Mouse (Mus musculus) forebrain, embryonic 10.5 days (tissue): ENCODE data around the gene Itfg1. TPM values are rescaled to one million over a fixed set of nuclear protein-coding genes. Genes with fewer than 3 reads are reported as not detected.
A peak's percentile ranks its signal among the peaks of the same experiment; 100 is the strongest.
"Not testable (repeated sequence)": the region's sequence is repeated elsewhere in the genome, so short reads cannot be mapped to it uniquely, and the experiment has no call there.

Source experiments
- DNase-seq: peaks from one replicate; pipeline ENCODE4 v3.0.0-alpha.2; 2017; ENCODE audit warnings: low spot score; ENCODE audit errors: extremely low spot score
- H3K27ac ChIP-seq: fragments of 300-500 bp; sonication (generic); 2 replicates; pipeline ENCODE4 v1.5.1; 2016; ENCODE audit warnings: mild to moderate bottlenecking
- H3K27me3 ChIP-seq: fragments of 300-500 bp; sonication (generic); 2 replicates; pipeline ENCODE4 v1.6.1; 2016; ENCODE audit warnings: mild to moderate bottlenecking; ENCODE audit not compliant: poor library complexity, severe bottlenecking
- H3K36me3 ChIP-seq: fragments of 300-500 bp; sonication (generic); replicated peaks from 2 replicates; pipeline ENCODE4 v1.6.1; 2016; ENCODE audit warnings: mild to moderate bottlenecking, moderate library complexity
- H3K4me1 ChIP-seq: fragments of 300-500 bp; sonication (generic); 2 replicates; pipeline ENCODE4 v1.6.1; 2016
- H3K4me3 ChIP-seq: fragments of 300-500 bp; sonication (generic); 2 replicates; pipeline ENCODE4 v1.5.1; 2016; ENCODE audit warnings: mild to moderate bottlenecking, moderate library complexity
- H3K9me3 ChIP-seq: fragments of 300-500 bp; sonication (generic); 2 replicates; pipeline ENCODE4 v1.6.1; 2016; ENCODE audit warnings: mild to moderate bottlenecking, moderate library complexity
- WGBS: fragments of 180-500 bp; shearing (Covaris S2); methylation state at CpG from one replicate; pipeline ENCODE4 v1.1.7; 2016; 5-methylcytosine and 5-hydroxymethylcytosine counted together
- polyA plus RNA-seq: library from polyadenylated mRNA; unstranded; fragments of >200 nt; fragmentation: Nextera tagmentation; extraction: Ambion mirVana; gene quantifications from 2 replicates; pipeline ENCODE4 v1.2.1, GENCODE M21; 2016

The Itfg1 gene
- polyA plus RNA-seq, 1 experiment from 2014 or later: 58.4 TPM

DNA sequence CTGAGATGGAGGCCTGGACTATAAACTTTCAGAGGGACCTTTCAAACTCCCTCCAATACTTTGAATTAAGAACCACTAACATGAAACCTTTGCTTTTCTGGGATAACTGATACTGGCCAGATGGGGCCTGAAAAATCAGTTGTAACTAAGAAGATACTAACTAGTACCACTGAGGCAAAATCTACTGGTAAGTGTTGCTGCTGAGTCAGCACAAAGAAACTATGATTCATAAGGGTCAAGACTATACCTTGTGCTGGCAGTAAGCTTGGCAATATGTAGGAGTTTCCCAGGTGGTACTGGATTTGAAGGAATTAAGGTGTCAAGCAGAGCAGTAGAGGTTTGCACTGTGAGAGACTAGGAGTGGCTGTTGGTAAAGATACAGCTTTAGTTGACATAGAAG is 27.1 kb downstream of the Itfg1 start:
- DNase-seq: no peak
- H3K4me1 ChIP-seq: no peaks in the 10 kb centered on the region
- no peaks in the 10 kb centered on the region for H3K27me3 ChIP-seq
- H3K36me3 ChIP-seq: peaks cover 27% of the 10 kb centered on the region
- H3K4me3 ChIP-seq: no peak overlapping the region
- peaks cover 7% of the 10 kb centered on the region; the same call in 1 of the 2 replicates for H3K9me3 ChIP-seq
- no peak overlapping the region for H3K27ac ChIP-seq

- Histone ChIP-seq H3K27me3 (no peaks in the 10 kb centered on the region), H3K4me1 (no peaks in the 10 kb centered on the region), H3K27ac (no peak overlapping the region), H3K36me3 (peaks cover 27% of the 10 kb centered on the region), H3K9me3 (no peaks in the 10 kb centered on the region), H3K4me3 (no peak overlapping the region)
- DNase-seq: no peak
- 88% methylated on average over 1 of the region's 1 CpGs for WGBS
Measured at GRCm38 (mm10) chr8:85801408-85801807, 39.3 kb downstream of the Itfg1 start.

DNA sequence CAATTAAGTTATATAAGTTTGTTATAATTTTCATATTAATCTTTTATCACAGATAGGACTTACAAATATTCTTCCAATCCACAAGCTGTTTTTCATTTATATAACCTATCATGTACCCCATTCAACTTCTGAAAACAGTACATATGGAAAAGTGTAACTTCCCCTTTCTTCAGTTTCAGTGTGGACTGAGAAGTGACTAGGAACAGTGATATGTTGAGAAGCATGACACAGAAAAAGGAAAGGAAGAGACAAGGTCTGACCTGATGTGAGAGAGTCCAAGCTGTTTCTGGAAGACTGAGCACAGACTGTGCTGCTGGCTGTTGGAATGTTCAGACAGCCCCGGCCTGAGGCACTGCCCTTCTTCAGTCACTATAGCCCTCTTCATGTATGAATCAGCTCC is 40.6 kb downstream of the Itfg1 start:
- no peaks in the 10 kb centered on the region for H3K27me3 ChIP-seq
- H3K27ac ChIP-seq: no peak overlapping the region
- 91% methylated on average over 1 of the region's 1 CpGs for WGBS
- no peak for DNase-seq
- H3K4me1 ChIP-seq: no peaks in the 10 kb centered on the region
- H3K4me3 ChIP-seq: no peak overlapping the region
- no peaks in the 10 kb centered on the region for H3K9me3 ChIP-seq
- H3K36me3 ChIP-seq: peaks cover 33% of the 10 kb centered on the region

DNA sequence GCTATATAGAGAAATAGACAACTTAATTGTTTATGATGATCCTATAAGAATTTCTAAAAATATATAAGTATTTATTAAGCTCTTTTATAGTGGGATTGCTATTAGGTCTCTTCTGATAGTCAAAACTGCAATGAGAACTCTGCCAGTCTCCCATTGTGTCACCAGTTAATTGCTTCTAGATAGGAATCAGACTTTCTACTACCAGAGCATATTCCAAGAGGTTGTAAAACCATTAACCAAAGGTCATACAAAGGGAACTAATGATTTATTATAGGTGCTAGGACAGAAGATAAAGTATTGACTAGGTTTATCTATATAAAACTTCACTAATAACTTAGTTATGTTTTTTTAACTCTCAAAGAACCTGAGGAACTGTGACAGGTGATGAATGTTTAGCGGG is 44.3 kb downstream of the Itfg1 start:
- H3K36me3 ChIP-seq: peaks cover 44% of the 10 kb centered on the region
- H3K27me3 ChIP-seq, H3K27ac ChIP-seq, DNase-seq, H3K4me3 ChIP-seq, H3K4me1 ChIP-seq, H3K9me3 ChIP-seq: not testable (repeated sequence)
- WGBS: 100% methylated on average over 1 of the region's 1 CpGs

DNA sequence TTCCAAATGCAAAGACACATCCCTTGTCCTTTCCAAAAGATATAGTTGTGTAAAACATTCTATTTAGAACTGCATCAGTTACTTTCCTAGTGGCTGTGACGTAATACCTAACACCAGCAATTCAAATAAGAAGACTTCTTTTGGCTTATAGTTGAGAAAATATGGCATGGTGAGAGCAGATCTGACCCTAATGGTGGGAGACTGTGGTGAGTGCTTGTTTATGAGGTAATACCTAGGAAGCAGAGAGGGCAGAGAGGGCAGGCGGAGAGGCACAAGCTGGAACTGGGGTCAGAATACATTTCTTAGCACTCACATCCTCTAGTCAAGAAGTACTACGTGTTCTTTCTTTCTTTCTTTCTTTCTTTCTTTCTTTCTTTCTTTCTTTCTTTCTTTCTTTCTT is 52.4 kb downstream of the Itfg1 start:
- H3K27me3 ChIP-seq: no peaks in the 10 kb centered on the region
- DNase-seq: no peak
- peaks cover 7% of the 10 kb centered on the region; the same call in 1 of the 2 replicates for H3K4me1 ChIP-seq
- peaks cover 9% of the 10 kb centered on the region for H3K36me3 ChIP-seq
- 89% methylated on average over 3 of the region's 3 CpGs for WGBS
- H3K9me3 ChIP-seq: no peaks in the 10 kb centered on the region
- no peak overlapping the region for H3K27ac ChIP-seq
- H3K4me3 ChIP-seq: no peak overlapping the region

- H3K9me3 ChIP-seq: no peaks in the 10 kb centered on the region
- H3K4me3 ChIP-seq: no peak overlapping the region
- H3K27me3 ChIP-seq: no peaks in the 10 kb centered on the region
- DNase-seq: no peak
- H3K27ac ChIP-seq: no peak overlapping the region
- H3K4me1 ChIP-seq: peaks cover 7% of the 10 kb centered on the region; the same call in 1 of the 2 replicates
- peaks cover 4% of the 10 kb centered on the region for H3K36me3 ChIP-seq
- WGBS: 90% methylated on average over 3 of the region's 4 CpGs
Measured at GRCm38 (mm10) chr8:85787909-85788308, 52.8 kb downstream of the Itfg1 start.

GRCm38 (mm10) chr8:85785506-85785905 is 55.2 kb downstream of the Itfg1 start:
- Histone ChIP-seq H3K27ac (no peak overlapping the region), H3K36me3 (no peaks in the 10 kb centered on the region), H3K4me1 (peaks cover 16% of the 10 kb centered on the region), H3K9me3 (no peaks in the 10 kb centered on the region), H3K4me3 (no peak overlapping the region), H3K27me3 (no peaks in the 10 kb centered on the region)
- WGBS: 70% methylated on average over 1 of the region's 1 CpGs
- no peak for DNase-seq

DNA sequence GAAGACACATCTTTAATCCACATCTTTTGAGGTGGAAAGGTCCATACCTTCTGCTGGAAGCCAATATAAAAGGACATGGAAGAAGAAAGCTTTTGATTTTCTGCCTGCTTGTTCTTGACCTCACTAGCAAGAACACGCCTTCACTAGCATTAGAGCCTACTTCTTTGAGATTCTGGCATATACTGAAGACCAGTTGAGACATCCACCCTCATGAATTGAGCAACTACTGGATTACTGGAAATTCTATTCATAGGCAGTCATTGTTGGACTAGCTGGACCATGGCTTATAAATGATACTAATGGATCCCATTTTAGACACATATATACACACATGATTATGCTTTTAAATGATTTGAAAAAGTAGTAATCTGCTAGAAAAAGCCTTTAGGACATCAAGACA is 56.9 kb downstream of the Itfg1 start:
- no peaks in the 10 kb centered on the region for H3K27me3 ChIP-seq
- no peak overlapping the region for H3K27ac ChIP-seq
- no peaks in the 10 kb centered on the region for H3K9me3 ChIP-seq
- 95% methylated on average over 1 of the region's 1 CpGs for WGBS
- H3K4me1 ChIP-seq: peaks cover 25% of the 10 kb centered on the region
- DNase-seq: no peak
- H3K36me3 ChIP-seq: no peaks in the 10 kb centered on the region
- no peak overlapping the region for H3K4me3 ChIP-seq

- WGBS: 40% methylated on average over 3 of the region's 3 CpGs
- Histone ChIP-seq H3K9me3 (no peaks in the 10 kb centered on the region), H3K27me3 (no peaks in the 10 kb centered on the region), H3K27ac (no peak overlapping the region), H3K4me3 (no peak overlapping the region), H3K36me3 (peaks cover 5% of the 10 kb centered on the region; the same call in 1 of the 2 replicates), H3K4me1 (peaks cover 18% of the 10 kb centered on the region)
- DNase-seq: peak; percentile 53
Measured at GRCm38 (mm10) chr8:85780091-85780490, 60.6 kb downstream of the Itfg1 start.

GRCm38 (mm10) chr8:85745053-85745452 is 95.7 kb downstream of the Itfg1 start:
- DNase-seq: no peak
- Histone ChIP-seq H3K9me3 (no peaks in the 10 kb centered on the region), H3K4me3 (no peak overlapping the region), H3K27ac (no peak overlapping the region), H3K36me3 (peaks cover 10% of the 10 kb centered on the region; the same call in 1 of the 2 replicates), H3K27me3 (no peaks in the 10 kb centered on the region), H3K4me1 (no peaks in the 10 kb centered on the region)
- WGBS: 97% methylated on average over 2 of the region's 2 CpGs

DNA sequence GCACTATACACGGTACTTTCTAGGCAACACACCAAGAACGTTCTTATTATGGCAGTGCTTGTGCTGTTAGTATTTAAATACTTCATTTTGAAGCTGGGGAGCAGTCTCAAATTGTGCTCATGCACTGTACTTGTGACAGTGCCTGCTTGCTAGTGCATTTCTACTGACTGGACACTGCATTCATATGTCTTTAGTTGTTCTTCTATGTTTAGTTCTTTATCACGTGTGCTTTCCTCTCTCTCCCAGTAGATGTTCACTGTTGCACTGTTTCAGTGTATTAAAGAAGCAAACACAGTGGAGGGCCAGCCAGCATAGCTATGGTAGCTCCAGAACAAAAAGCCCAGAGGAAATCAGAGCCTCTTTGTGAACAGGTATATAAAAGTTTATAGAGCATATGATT is 110.2 kb downstream of the Itfg1 start:
- Histone ChIP-seq H3K27ac (no peak overlapping the region), H3K27me3 (no peaks in the 10 kb centered on the region), H3K4me1 (no peaks in the 10 kb centered on the region), H3K36me3 (peaks cover 18% of the 10 kb centered on the region), H3K4me3 (no peak overlapping the region), H3K9me3 (no peaks in the 10 kb centered on the region)
- DNase-seq: no peak
- WGBS: 91% methylated on average over 3 of the region's 3 CpGs

DNA sequence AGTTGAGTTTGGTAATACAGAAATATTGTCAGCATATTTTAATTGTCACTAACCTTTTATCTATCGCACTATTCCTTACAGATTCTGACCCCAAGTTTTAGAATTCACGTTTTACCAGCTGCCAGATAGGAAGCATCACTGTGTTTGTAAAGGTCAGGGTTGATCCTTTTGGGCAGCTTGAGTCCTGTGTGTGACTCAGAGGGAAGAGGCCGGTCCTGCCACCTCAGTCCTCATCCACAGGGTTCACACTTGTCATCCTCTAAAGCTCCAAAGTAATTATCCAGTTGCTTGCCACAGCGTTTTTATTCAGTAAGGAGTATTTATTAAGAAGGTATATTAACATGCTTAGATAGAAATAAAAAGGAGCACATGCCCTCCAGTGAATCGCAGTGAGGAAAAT is 123.5 kb downstream of the Itfg1 start:
- H3K4me3 ChIP-seq: no peak overlapping the region
- peaks cover 20% of the 10 kb centered on the region for H3K36me3 ChIP-seq
- WGBS: 88% methylated on average over 5 of the region's 5 CpGs

GRCm38 (mm10) chr8:85716696-85717095 is 124.0 kb downstream of the Itfg1 start:
- H3K9me3 ChIP-seq: no peaks in the 10 kb centered on the region
- H3K4me1 ChIP-seq: no peaks in the 10 kb centered on the region
- H3K27ac ChIP-seq: no peak overlapping the region
- no peaks in the 10 kb centered on the region for H3K27me3 ChIP-seq
- H3K4me3 ChIP-seq: no peak overlapping the region
- H3K36me3 ChIP-seq: peaks cover 16% of the 10 kb centered on the region
- DNase-seq: no peak
- 91% methylated on average over 4 of the region's 4 CpGs for WGBS

More for the DNA sequence above, 123.5 kb downstream of the Itfg1 start:
- no peaks in the 10 kb centered on the region for H3K27me3 ChIP-seq
- H3K27ac ChIP-seq: no peak overlapping the region
- no peaks in the 10 kb centered on the region for H3K9me3 ChIP-seq
- H3K4me1 ChIP-seq: no peaks in the 10 kb centered on the region
- DNase-seq: no peak

GRCm38 (mm10) chr8:85706988-85707387 is 133.7 kb downstream of the Itfg1 start:
- Histone ChIP-seq H3K27me3 (peaks cover 25% of the 10 kb centered on the region), H3K9me3 (no peaks in the 10 kb centered on the region), H3K4me3 (no peak overlapping the region), H3K4me1 (no peaks in the 10 kb centered on the region), H3K27ac (no peak overlapping the region), H3K36me3 (no peaks in the 10 kb centered on the region)
- no peak for DNase-seq
- WGBS: 79% methylated on average over 2 of the region's 2 CpGs
